Mouse (Mus musculus) kidney, adult 2 months (tissue): ENCODE data around the gene Card10.

Experiments used
- CTCF ChIP-seq: fragments of 200-500 bp; conservative IDR thresholded peaks from 2 replicates; pipeline ENCODE4 v1.5.1; 2011; ENCODE audit warnings: low read depth, mild to moderate bottlenecking, control low read depth, low read length, moderate library complexity, mixed read lengths; ENCODE audit not compliant: insufficient read depth, insufficient read length
- POLR2A ChIP-seq: fragments of 200-500 bp; IDR thresholded peaks from one replicate; pipeline ENCODE4 v1.6.1; 2011; ENCODE audit warnings: low read depth, low read length, control low read depth

DNA sequence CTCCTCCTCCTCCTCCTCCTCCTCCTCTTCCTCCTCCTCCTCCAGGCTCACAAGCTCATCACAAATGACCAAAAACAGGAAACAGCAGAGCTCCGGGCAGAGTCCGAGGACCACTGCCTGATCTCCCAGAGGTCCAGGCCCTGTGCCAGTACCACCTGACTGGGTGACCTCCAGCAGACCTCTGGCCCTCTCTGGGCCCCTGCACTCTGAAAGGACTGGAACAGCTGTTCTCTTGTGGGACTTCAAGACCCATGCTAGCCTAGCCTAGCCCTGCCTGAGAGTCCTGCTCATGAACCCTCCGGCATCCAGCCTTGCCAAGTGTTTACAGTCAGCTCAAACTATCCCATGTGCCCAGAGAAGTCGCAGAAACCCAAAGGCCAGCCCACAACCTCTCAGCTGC is 12.4 kb downstream of the Card10 start:
- TF ChIP-seq POLR2A (no peak), CTCF (no peak)
